Mouse (Mus musculus): ENCODE measurements around the gene Serpinb6e. TPM values are rescaled to one million over a fixed set of nuclear protein-coding genes. Genes with fewer than 3 reads are reported as not detected.

The Serpinb6e gene
- polyA plus RNA-seq (2015; fragmentation: Nextera tagmentation; extraction: Ambion mirVana), result not detected in 2 replicates

DNA sequence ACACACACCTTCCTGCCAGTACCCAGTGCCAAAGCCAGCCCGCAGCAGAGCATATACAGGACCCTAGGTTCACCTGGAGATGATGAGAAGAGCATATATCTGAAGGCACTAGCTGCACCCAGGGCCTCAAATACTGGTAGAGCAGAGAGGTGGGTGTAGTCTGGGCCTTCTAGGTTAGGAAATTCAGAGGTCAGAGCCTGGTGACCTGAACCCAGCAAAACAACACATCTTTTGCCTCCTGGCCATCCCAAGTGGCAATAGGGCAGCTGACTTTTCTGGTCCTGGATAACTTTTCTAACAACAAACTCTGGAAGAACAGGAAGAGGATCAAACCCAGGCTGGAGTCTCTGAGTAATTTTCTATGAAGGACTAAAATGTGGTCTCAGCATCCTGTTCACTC is at the start of gene Serpinb6e:
Gene Serpinb6e (minus strand): TSS at position 101 of the 400 bp plus-strand sequence.
- H3K36me3 ChIP-seq (ENCODE audit: control insufficient read depth, insufficient read depth), result no peaks in the 10 kb centered on the region
- H3K4me3 ChIP-seq (ENCODE audit: low read depth, low read length), result no peak within 1 kb of the TSS
- no peaks in the 10 kb centered on the region for H3K27me3 ChIP-seq (ENCODE audit: control insufficient read depth, insufficient read depth, low read depth, low read length)
- no peaks in the 10 kb centered on the region for H3K9me3 ChIP-seq (replicated peaks; ENCODE audit: control insufficient read depth, low read length)
- no peaks in the 10 kb centered on the region for H3K4me1 ChIP-seq (ENCODE audit: control insufficient read depth, low read depth, low read length)
- H3K4me2 ChIP-seq (ENCODE audit: low read depth, low read length), result no peak within 1 kb of the TSS
- WGBS (ENCODE audit: insufficient replicate concordance), result 33% methylated on average over 1 of the region's 1 CpGs
- H3K27ac ChIP-seq (ENCODE audit: low read length), result no peak within 1 kb of the TSS
- ATAC-seq (ENCODE audit: low read depth), result no peak
- H3K9ac ChIP-seq (ENCODE audit: low read depth, low read length), result no peak within 1 kb of the TSS

DNA sequence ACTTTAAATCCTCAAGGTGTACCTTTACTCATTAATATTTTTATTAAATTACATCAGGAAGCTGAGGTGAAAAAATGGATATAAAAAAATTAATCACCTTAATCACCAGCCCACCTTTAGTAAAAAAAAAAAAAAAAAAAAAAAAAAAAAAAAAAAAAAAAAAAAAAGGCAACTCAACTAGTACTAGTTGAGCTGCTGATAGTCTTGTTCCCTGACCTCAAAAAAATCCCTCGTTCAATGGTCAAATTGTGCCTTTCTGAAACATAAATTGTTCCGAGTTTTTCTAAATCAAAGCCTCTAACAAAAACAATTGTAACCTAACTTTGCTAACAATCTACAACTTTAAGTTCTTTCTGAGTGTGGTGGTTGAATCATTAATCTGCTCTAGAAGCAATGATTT is 12.5 kb downstream of the Serpinb6e start:
- Histone ChIP-seq H3K9me3 (replicated peaks; ENCODE audit: control insufficient read depth, low read length) (no peaks in the 10 kb centered on the region), H3K27me3 (ENCODE audit: control insufficient read depth, insufficient read depth, low read depth, low read length) (no peaks in the 10 kb centered on the region), H3K36me3 (ENCODE audit: control insufficient read depth, insufficient read depth) (no peaks in the 10 kb centered on the region), H3K27ac (ENCODE audit: low read length) (no peak overlapping the region), H3K4me3 (ENCODE audit: low read depth, low read length) (no peak overlapping the region), H3K4me2 (ENCODE audit: low read depth, low read length) (no peak overlapping the region), H3K4me1 (ENCODE audit: control insufficient read depth, low read depth, low read length) (no peaks in the 10 kb centered on the region), H3K9ac (ENCODE audit: low read depth, low read length) (no peak overlapping the region)
- WGBS (ENCODE audit: insufficient replicate concordance), result 53% methylated on average over 2 of the region's 2 CpGs
- ATAC-seq (ENCODE audit: low read depth), result no peak

DNA sequence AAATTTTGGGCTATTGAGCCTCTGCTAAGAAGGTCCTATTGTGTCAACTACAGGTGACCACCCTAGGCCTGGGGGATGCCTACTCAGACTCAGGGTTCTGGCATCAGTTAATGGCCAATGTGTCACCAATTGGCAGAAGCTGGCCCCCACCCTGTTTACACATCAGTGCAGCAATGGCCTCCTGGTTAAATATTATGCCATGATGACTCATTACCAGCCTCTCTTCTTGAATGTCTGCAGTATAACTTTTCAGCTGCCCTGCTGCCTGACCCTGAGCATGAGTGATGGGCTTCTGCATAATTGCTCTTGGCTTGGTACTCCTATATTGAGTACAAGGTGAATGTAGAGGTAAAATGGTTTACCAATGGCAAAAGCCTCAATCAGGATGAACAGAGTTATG is 19.8 kb downstream of the Serpinb6e start:
- H3K9ac ChIP-seq (ENCODE audit: low read depth, low read length), result no peak overlapping the region
- ATAC-seq (ENCODE audit: low read depth), result no peak

DNA sequence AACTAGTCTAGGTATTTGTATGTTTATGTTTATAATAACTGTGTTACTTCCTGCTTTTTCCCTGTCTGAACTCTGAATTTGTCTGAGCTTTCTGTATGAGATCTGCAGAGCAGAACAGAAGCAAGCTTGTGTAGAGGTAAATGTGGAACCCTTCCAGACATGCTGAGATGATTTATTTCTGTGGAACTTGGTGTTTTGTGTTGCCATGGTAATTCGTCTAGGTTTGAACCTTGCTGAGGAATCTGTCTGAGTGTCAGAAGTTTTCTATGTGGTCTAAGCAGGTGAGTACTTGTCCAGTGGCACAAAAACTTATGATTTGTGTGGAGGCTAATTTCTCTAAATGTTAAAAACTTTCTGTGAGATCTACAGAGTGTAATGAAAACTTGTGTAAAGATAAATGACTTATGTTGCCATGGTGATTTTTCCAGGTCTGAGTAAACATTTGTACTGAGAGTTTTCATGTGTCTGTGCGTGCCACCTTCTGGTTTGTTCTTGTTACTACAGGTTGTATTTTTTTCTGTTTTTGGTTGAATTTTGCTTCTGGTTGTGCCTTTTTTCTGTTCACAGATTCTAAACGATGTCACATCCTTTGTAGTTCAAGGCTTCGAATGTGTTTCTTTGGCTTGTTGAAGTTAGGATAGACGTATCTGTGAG is 21.6 kb downstream of the Serpinb6e start:
- Histone ChIP-seq H3K4me3 (ENCODE audit: low read depth, low read length) (no peak overlapping the region), H3K4me1 (ENCODE audit: control insufficient read depth, low read depth, low read length) (no peaks in the 10 kb centered on the region), H3K9ac (ENCODE audit: low read depth, low read length) (no peak overlapping the region), H3K27me3 (ENCODE audit: control insufficient read depth, insufficient read depth, low read depth, low read length) (no peaks in the 10 kb centered on the region), H3K27ac (ENCODE audit: low read length) (no peak overlapping the region), H3K9me3 (replicated peaks; ENCODE audit: control insufficient read depth, low read length) (no peaks in the 10 kb centered on the region), H3K36me3 (ENCODE audit: control insufficient read depth, insufficient read depth) (no peaks in the 10 kb centered on the region), H3K4me2 (ENCODE audit: low read depth, low read length) (no peak overlapping the region)
- ATAC-seq (ENCODE audit: low read depth), result no peak
- 54% methylated on average over 5 of the region's 5 CpGs for WGBS (ENCODE audit: insufficient replicate concordance)

More for the DNA sequence above, 19.8 kb downstream of the Serpinb6e start:
- Histone ChIP-seq H3K9me3 (replicated peaks; ENCODE audit: control insufficient read depth, low read length) (no peaks in the 10 kb centered on the region), H3K4me3 (ENCODE audit: low read depth, low read length) (no peak overlapping the region), H3K27ac (ENCODE audit: low read length) (no peak overlapping the region), H3K4me2 (ENCODE audit: low read depth, low read length) (no peak overlapping the region), H3K36me3 (ENCODE audit: control insufficient read depth, insufficient read depth) (no peaks in the 10 kb centered on the region), H3K4me1 (ENCODE audit: control insufficient read depth, low read depth, low read length) (no peaks in the 10 kb centered on the region), H3K27me3 (ENCODE audit: control insufficient read depth, insufficient read depth, low read depth, low read length) (no peaks in the 10 kb centered on the region)

Other genes starting within 250 kb of the Serpinb6e start
- gene Serpinb6d, start 182.0 kb downstream of the Serpinb6e start, polyA plus RNA-seq (2015; fragmentation: Nextera tagmentation; extraction: Ambion mirVana), result not detected in 2 replicates
- not detected in 2 replicates for gene Serpinb6c, start 62.3 kb upstream of the Serpinb6e start, polyA plus RNA-seq (2015; fragmentation: Nextera tagmentation; extraction: Ambion mirVana)
- gene Nqo2, start 121.3 kb upstream of the Serpinb6e start, polyA plus RNA-seq (2015; fragmentation: Nextera tagmentation; extraction: Ambion mirVana), result 26.1 and 28.2 TPM in 2 replicates
- gene Ripk1, start 159.0 kb upstream of the Serpinb6e start, polyA plus RNA-seq (2015; fragmentation: Nextera tagmentation; extraction: Ambion mirVana), result 10.3 and 10.5 TPM in 2 replicates
- gene Serpinb6a, start 159.4 kb upstream of the Serpinb6e start, polyA plus RNA-seq (2015; fragmentation: Nextera tagmentation; extraction: Ambion mirVana), result 15.9 and 17.2 TPM in 2 replicates
- 57.9 and 62.6 TPM in 2 replicates for gene Bphl, start 194.2 kb upstream of the Serpinb6e start, polyA plus RNA-seq (2015; fragmentation: Nextera tagmentation; extraction: Ambion mirVana)
- gene Tubb2a, start 234.6 kb upstream of the Serpinb6e start, polyA plus RNA-seq (2015; fragmentation: Nextera tagmentation; extraction: Ambion mirVana), result 66.2 and 68.2 TPM in 2 replicates